Mouse (Mus musculus): ENCODE measurements around the gene Ttc21b. TPM values are rescaled to one million over a fixed set of nuclear protein-coding genes. Genes with fewer than 3 reads are reported as not detected.
"Not testable (repeated sequence)": the region's sequence is repeated elsewhere in the genome, so short reads cannot be mapped to it uniquely, and the experiment has no call there.

Gene Ttc21b
- polyA plus RNA-seq, 1 experiment from 2014 or later: 6.8 TPM

DNA sequence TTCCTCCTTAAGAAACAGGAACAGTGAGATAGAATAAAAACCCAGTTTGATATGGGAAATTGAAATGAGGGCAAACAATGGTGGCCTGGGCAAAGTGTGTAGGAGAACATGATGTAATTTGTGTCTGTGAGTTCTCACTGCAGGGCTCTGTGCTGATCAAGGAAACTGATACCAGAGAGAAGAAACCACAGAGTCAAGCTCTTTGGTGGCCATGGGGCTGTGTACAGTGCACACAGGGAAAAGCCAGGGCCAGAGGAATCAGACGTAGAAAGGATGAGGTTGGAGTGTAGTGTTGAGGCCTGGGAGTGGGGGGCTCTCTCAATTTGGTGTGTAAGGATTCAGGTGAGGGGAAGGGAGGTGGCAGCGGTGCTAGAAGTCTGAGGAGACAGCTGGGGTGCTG lies 49.6 kb downstream of the Ttc21b start:
- no peak overlapping the region for H3K27ac ChIP-seq (ENCODE audit: low read depth, low read length)
- no peak for ATAC-seq (replicated peaks; ENCODE audit: insufficient number of reproducible peaks, low FRiP score, low TSS enrichment)
- no peak overlapping the region for H3K4me3 ChIP-seq (ENCODE audit: low read depth, low read length)
- no peaks in the 10 kb centered on the region for H3K4me1 ChIP-seq (ENCODE audit: control insufficient read depth, insufficient read depth, low read length)
- no peaks in the 10 kb centered on the region for H3K36me3 ChIP-seq (ENCODE audit: control insufficient read depth, insufficient read depth, low read length)
- H3K9ac ChIP-seq (ENCODE audit: low read depth, low read length): no peak overlapping the region
- no peak overlapping the region for H3K4me2 ChIP-seq
- no peaks in the 10 kb centered on the region for H3K9me3 ChIP-seq (replicated peaks; ENCODE audit: control insufficient read depth, low read length)
- 73% methylated on average over 2 of the region's 2 CpGs for WGBS (ENCODE audit: insufficient replicate concordance)
- no peaks in the 10 kb centered on the region for H3K27me3 ChIP-seq (ENCODE audit: control insufficient read depth, insufficient read depth, low read length)

DNA sequence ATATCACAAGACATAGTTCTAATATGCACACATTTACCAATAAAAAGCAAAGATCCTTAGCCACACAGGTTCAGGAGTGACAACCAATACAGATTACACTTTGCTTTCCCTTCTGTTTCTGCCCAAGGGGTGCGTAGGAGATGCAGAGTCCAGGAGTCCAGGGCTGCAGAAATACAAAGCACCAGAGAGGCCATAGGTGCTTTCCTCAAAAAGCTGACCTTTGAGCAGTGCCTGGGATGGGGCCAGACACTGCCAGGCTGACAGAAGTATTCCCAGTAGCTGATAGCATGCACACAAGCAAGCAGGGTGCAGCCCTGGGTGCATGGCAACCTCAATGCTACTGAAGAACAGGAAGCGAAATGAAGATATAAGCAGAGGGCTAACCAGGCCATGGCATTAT lies 52.2 kb downstream of the Ttc21b start:
- 82% methylated on average over 2 of the region's 2 CpGs for WGBS (ENCODE audit: insufficient replicate concordance)
- Histone ChIP-seq H3K9ac (ENCODE audit: low read depth, low read length) (no peak overlapping the region), H3K27me3 (ENCODE audit: control insufficient read depth, insufficient read depth, low read length) (no peaks in the 10 kb centered on the region), H3K27ac (ENCODE audit: low read depth, low read length) (no peak overlapping the region), H3K36me3 (ENCODE audit: control insufficient read depth, insufficient read depth, low read length) (no peaks in the 10 kb centered on the region), H3K4me1 (ENCODE audit: control insufficient read depth, insufficient read depth, low read length) (no peaks in the 10 kb centered on the region), H3K4me2 (no peak overlapping the region), H3K9me3 (replicated peaks; ENCODE audit: control insufficient read depth, low read length) (no peaks in the 10 kb centered on the region), H3K4me3 (ENCODE audit: low read depth, low read length) (no peak overlapping the region)
- ATAC-seq (replicated peaks; ENCODE audit: insufficient number of reproducible peaks, low FRiP score, low TSS enrichment): no peak

DNA sequence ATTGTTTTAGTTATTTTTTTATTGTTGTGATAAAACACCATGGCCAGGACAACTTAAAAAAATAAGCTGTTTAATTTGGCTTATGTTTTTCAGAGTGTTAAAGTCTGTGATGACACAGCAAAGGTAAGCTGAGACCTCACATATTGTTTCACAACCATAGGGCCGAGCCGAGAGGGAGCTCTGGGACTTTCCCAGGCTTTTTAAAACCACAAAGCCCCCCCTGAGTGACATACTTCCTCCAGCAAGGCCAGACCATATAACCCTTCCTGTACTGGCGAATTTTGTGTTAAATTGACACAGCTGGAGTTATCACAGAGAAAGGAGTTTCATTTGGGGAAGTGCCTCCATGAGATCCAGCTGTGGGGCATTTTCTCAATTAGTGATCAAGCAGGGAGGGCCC lies 56.2 kb downstream of the Ttc21b start:
- no peak overlapping the region for H3K4me2 ChIP-seq
- no peak overlapping the region for H3K4me3 ChIP-seq (ENCODE audit: low read depth, low read length)
- H3K9ac ChIP-seq (ENCODE audit: low read depth, low read length): no peak overlapping the region
- H3K9me3 ChIP-seq (replicated peaks; ENCODE audit: control insufficient read depth, low read length): no peaks in the 10 kb centered on the region
- WGBS (ENCODE audit: insufficient replicate concordance): 77% methylated on average over 3 of the region's 3 CpGs
- H3K36me3 ChIP-seq (ENCODE audit: control insufficient read depth, insufficient read depth, low read length): peaks cover 2% of the 10 kb centered on the region; the same call in 1 of the 2 replicates
- ATAC-seq (replicated peaks; ENCODE audit: insufficient number of reproducible peaks, low FRiP score, low TSS enrichment): no peak
- H3K27ac ChIP-seq (ENCODE audit: low read depth, low read length): no peak overlapping the region
- no peaks in the 10 kb centered on the region for H3K27me3 ChIP-seq (ENCODE audit: control insufficient read depth, insufficient read depth, low read length)
- H3K4me1 ChIP-seq (ENCODE audit: control insufficient read depth, insufficient read depth, low read length): no peaks in the 10 kb centered on the region

DNA sequence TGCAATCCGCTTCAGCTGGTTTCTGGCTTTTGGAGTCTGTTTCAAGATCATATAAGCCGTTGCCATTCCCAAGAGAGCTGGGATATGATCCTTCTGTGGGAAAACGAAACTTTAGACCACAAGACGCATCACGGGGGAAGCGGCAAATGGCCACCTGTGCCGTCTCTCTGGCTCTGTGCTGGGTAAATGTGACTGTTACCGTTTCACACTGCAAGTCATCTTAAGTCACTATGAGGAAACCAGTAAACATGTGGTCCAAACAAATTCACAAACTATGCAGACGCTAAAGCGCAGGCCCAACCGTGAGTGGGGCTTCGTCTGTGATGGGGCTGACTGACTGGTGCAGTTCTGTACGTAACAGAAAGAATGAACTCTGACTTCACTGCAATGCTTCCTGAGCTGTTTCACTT lies 64.7 kb downstream of the Ttc21b start:
- WGBS (ENCODE audit: insufficient replicate concordance): 86% methylated on average over 13 of the region's 13 CpGs
- ATAC-seq (replicated peaks; ENCODE audit: insufficient number of reproducible peaks, low FRiP score, low TSS enrichment): no peak
- Histone ChIP-seq H3K9me3 (replicated peaks; ENCODE audit: control insufficient read depth, low read length) (no peaks in the 10 kb centered on the region), H3K36me3 (ENCODE audit: control insufficient read depth, insufficient read depth, low read length) (no peaks in the 10 kb centered on the region), H3K4me2 (no peak overlapping the region), H3K27me3 (ENCODE audit: control insufficient read depth, insufficient read depth, low read length) (no peaks in the 10 kb centered on the region), H3K4me3 (ENCODE audit: low read depth, low read length) (no peak overlapping the region), H3K9ac (ENCODE audit: low read depth, low read length) (no peak overlapping the region), H3K4me1 (ENCODE audit: control insufficient read depth, insufficient read depth, low read length) (no peaks in the 10 kb centered on the region), H3K27ac (ENCODE audit: low read depth, low read length) (no peak overlapping the region)

DNA sequence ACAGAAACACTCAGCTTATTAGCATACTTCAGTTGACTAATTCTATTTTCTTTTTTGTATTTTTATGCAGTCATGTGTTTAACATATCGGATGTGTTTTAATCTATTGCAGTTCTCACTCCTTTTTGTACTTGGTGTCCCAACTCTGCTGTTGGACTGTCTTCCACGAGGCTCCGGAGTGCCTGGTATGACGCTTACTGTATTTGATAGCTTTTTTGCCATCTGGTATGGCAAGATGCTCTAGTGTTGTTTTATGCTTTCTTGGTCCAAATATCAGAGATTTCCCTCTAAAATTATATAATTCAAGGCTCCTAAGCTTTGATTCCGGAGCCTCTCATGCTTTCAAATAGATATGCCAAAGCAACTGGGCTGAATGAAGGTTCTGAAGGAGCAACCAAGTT lies 66.3 kb downstream of the Ttc21b start:
- no peaks in the 10 kb centered on the region for H3K4me1 ChIP-seq (ENCODE audit: control insufficient read depth, insufficient read depth, low read length)
- no peak overlapping the region for H3K4me3 ChIP-seq (ENCODE audit: low read depth, low read length)
- no peak overlapping the region for H3K4me2 ChIP-seq
- no peak overlapping the region for H3K27ac ChIP-seq (ENCODE audit: low read depth, low read length)
- WGBS (ENCODE audit: insufficient replicate concordance): 89% methylated on average over 5 of the region's 5 CpGs
- no peaks in the 10 kb centered on the region for H3K9me3 ChIP-seq (replicated peaks; ENCODE audit: control insufficient read depth, low read length)
- no peaks in the 10 kb centered on the region for H3K27me3 ChIP-seq (ENCODE audit: control insufficient read depth, insufficient read depth, low read length)
- no peak for ATAC-seq (replicated peaks; ENCODE audit: insufficient number of reproducible peaks, low FRiP score, low TSS enrichment)
- H3K36me3 ChIP-seq (ENCODE audit: control insufficient read depth, insufficient read depth, low read length): no peaks in the 10 kb centered on the region
- no peak overlapping the region for H3K9ac ChIP-seq (ENCODE audit: low read depth, low read length)

DNA sequence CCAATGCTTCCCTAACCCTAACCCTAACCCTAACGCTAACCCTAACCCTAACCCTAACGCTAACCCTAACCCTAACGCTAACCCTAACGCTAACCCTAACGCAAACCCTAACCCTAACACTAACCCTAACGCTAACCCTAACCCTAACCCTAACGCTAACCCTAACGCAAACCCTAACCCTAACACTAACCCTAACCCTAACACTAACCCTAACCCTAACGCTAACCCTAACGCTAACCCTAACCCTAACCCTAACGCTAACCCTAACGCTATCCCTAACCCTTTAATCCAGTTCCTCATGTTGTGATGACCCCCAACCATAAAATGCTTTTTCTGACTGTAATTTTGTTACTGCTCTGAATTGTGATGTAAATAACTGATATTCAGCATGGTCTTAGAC lies 67.2 kb downstream of the Ttc21b start:
- not testable (repeated sequence) for H3K4me2 ChIP-seq; H3K9me3 ChIP-seq (replicated peaks; ENCODE audit: control insufficient read depth, low read length); H3K4me3 ChIP-seq (ENCODE audit: low read depth, low read length); ATAC-seq (replicated peaks; ENCODE audit: insufficient number of reproducible peaks, low FRiP score, low TSS enrichment); H3K27me3 ChIP-seq (ENCODE audit: control insufficient read depth, insufficient read depth, low read length); H3K9ac ChIP-seq (ENCODE audit: low read depth, low read length); H3K27ac ChIP-seq (ENCODE audit: low read depth, low read length); H3K4me1 ChIP-seq (ENCODE audit: control insufficient read depth, insufficient read depth, low read length); H3K36me3 ChIP-seq (ENCODE audit: control insufficient read depth, insufficient read depth, low read length)
- 93% methylated on average over 12 of the region's 12 CpGs for WGBS (ENCODE audit: insufficient replicate concordance)

DNA sequence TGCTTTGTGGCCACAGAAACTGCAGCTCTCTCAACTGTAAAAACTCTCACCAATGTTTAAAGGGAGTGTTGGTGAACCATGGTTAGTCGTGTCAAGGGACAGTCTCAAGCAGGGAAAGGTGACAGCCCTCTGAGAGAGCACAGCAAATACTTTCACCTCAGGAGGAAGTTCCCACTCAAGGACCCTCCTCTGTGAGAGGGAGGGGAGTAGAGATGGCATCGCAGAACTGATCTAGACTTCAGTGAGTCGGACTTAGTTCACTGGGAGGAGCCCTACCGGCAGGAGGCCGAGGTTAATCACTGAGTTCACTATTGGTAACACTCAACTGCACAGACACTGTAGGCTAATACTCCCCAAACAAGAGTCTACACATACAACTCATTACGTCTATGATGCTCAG lies 68.9 kb downstream of the Ttc21b start:
- ATAC-seq (replicated peaks; ENCODE audit: insufficient number of reproducible peaks, low FRiP score, low TSS enrichment): no peak
- no peak overlapping the region for H3K9ac ChIP-seq (ENCODE audit: low read depth, low read length)
- H3K4me1 ChIP-seq (ENCODE audit: control insufficient read depth, insufficient read depth, low read length): no peaks in the 10 kb centered on the region
- no peak overlapping the region for H3K4me3 ChIP-seq (ENCODE audit: low read depth, low read length)
- no peak overlapping the region for H3K4me2 ChIP-seq
- WGBS (ENCODE audit: insufficient replicate concordance): 77% methylated on average over 6 of the region's 6 CpGs
- H3K27ac ChIP-seq (ENCODE audit: low read depth, low read length): no peak overlapping the region
- no peaks in the 10 kb centered on the region for H3K36me3 ChIP-seq (ENCODE audit: control insufficient read depth, insufficient read depth, low read length)
- no peaks in the 10 kb centered on the region for H3K27me3 ChIP-seq (ENCODE audit: control insufficient read depth, insufficient read depth, low read length)
- no peaks in the 10 kb centered on the region for H3K9me3 ChIP-seq (replicated peaks; ENCODE audit: control insufficient read depth, low read length)

DNA sequence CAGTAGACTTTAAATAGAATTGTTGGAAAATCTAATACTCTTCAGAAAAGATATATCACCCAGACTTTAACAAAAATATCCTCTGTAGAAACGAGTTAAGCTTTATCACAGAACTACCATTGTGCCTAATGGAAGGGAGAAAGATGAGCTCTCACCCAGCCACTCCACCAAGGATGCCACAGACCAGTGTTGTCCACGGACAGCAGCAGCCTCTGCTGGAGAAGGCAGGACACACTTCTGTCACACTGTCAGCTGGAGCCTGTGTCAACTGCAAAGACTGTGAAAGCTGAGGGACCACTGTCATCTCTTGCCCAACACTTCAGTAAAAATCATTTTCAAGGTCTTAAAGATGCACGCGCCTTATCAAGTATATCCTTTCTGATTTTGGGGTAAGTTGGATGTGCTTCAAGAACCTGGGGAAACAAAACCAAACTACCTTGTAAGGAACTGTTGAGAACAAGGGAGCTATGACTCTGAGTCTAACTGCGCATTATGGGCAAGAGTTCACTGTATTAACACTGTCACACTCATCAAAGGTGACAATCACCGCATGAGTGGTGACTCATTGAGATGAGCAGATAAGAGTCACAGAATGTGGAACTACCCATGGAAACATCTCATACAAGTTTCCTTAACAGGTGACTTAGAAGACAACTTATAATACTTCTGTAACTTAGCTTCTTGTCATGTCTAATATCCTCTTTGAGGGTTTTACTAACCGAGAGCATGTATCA lies 71.8 kb downstream of the Ttc21b start:
- H3K27me3 ChIP-seq (ENCODE audit: control insufficient read depth, insufficient read depth, low read length): no peaks in the 10 kb centered on the region
- H3K9me3 ChIP-seq (replicated peaks; ENCODE audit: control insufficient read depth, low read length): no peaks in the 10 kb centered on the region
- H3K27ac ChIP-seq (ENCODE audit: low read depth, low read length): no peak overlapping the region
- H3K9ac ChIP-seq (ENCODE audit: low read depth, low read length): no peak overlapping the region
- WGBS (ENCODE audit: insufficient replicate concordance): 68% methylated on average over 7 of the region's 7 CpGs
- H3K4me3 ChIP-seq (ENCODE audit: low read depth, low read length): no peak overlapping the region
- no peak for ATAC-seq (replicated peaks; ENCODE audit: insufficient number of reproducible peaks, low FRiP score, low TSS enrichment)
- H3K36me3 ChIP-seq (ENCODE audit: control insufficient read depth, insufficient read depth, low read length): no peaks in the 10 kb centered on the region
- H3K4me2 ChIP-seq: no peak overlapping the region
- no peaks in the 10 kb centered on the region for H3K4me1 ChIP-seq (ENCODE audit: control insufficient read depth, insufficient read depth, low read length)

DNA sequence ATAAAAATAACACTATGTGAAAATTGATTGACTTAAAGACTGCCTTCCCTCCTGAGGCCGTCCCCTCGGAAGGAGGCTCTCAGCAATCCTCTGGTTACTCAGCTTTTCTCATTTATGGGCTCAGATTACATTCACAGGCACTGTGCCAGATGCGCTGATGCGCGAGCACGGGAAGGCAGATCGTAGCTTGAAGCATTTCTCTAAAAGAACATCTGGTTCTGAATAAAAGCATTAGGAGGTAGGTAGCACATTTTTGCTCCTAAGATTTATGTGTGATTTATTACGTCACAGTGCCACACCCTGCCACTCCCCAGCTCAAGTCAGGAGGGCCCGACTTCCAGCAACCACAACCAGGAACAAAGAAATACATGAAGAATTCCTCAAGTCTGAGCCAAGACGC lies 76.1 kb downstream of the Ttc21b start:
- Histone ChIP-seq H3K4me3 (ENCODE audit: low read depth, low read length) (no peak overlapping the region), H3K4me2 (no peak overlapping the region), H3K9me3 (replicated peaks; ENCODE audit: control insufficient read depth, low read length) (no peaks in the 10 kb centered on the region), H3K4me1 (ENCODE audit: control insufficient read depth, insufficient read depth, low read length) (no peaks in the 10 kb centered on the region), H3K36me3 (ENCODE audit: control insufficient read depth, insufficient read depth, low read length) (no peaks in the 10 kb centered on the region), H3K9ac (ENCODE audit: low read depth, low read length) (no peak overlapping the region), H3K27ac (ENCODE audit: low read depth, low read length) (no peak overlapping the region), H3K27me3 (ENCODE audit: control insufficient read depth, insufficient read depth, low read length) (no peaks in the 10 kb centered on the region)
- no peak for ATAC-seq (replicated peaks; ENCODE audit: insufficient number of reproducible peaks, low FRiP score, low TSS enrichment)
- WGBS (ENCODE audit: insufficient replicate concordance): 67% methylated on average over 10 of the region's 10 CpGs
